Mouse (Mus musculus) heart, embryonic 11.5 days (tissue): ENCODE data around the gene Usp1. TPM values are rescaled to one million over a fixed set of nuclear protein-coding genes. Genes with fewer than 3 reads are reported as not detected.
"Not testable (repeated sequence)": the region's sequence is repeated elsewhere in the genome, so short reads cannot be mapped to it uniquely, and the experiment has no call there.

Experiments used
- ATAC-seq: fragments of 200-750 bp; cut with Nextera tagmentation; replicated peaks from 2 replicates; pipeline ENCODE4 v1.8.0; 2017; ENCODE audit warnings: moderate library complexity; ENCODE audit not compliant: insufficient number of reproducible peaks, low FRiP score, low TSS enrichment
- H3K27ac ChIP-seq: fragments of 300-500 bp; sonication (generic); 2 replicates; pipeline ENCODE4 v1.5.1; 2014; ENCODE audit warnings: mild to moderate bottlenecking, low read depth, low read length
- H3K27me3 ChIP-seq: fragments of 300-500 bp; sonication (generic); 2 replicates; pipeline ENCODE4 v1.6.1; 2014; ENCODE audit warnings: mild to moderate bottlenecking, low read length, mixed read lengths; ENCODE audit not compliant: control insufficient read depth, insufficient read depth
- H3K36me3 ChIP-seq: fragments of 300-500 bp; sonication (generic); 2 replicates; pipeline ENCODE4 v1.6.1; 2014; ENCODE audit warnings: mild to moderate bottlenecking, low read length, moderate library complexity, mixed read lengths; ENCODE audit not compliant: control insufficient read depth, insufficient read depth
- H3K4me1 ChIP-seq: fragments of 300-500 bp; sonication (generic); 2 replicates; pipeline ENCODE4 v1.6.1; 2014; ENCODE audit warnings: low read length; ENCODE audit not compliant: control insufficient read depth, insufficient read depth
- H3K4me2 ChIP-seq: fragments of 300-500 bp; sonication (generic); 2 replicates; pipeline ENCODE4 v1.6.1; 2014; ENCODE audit warnings: mild to moderate bottlenecking, moderate library complexity
- H3K4me3 ChIP-seq: fragments of 300-500 bp; sonication (generic); 2 replicates; pipeline ENCODE4 v1.5.1; 2014; ENCODE audit warnings: low read depth, low read length
- H3K9ac ChIP-seq: fragments of 300-500 bp; sonication (generic); 2 replicates; pipeline ENCODE4 v1.6.1; 2014; ENCODE audit warnings: mild to moderate bottlenecking, low read depth, low read length, moderate library complexity
- H3K9me3 ChIP-seq: fragments of 300-500 bp; sonication (generic); replicated peaks from 2 replicates; pipeline ENCODE4 v1.6.1; 2016; ENCODE audit warnings: low read length; ENCODE audit not compliant: control insufficient read depth
- WGBS: fragments of 180-500 bp; shearing (Covaris S2); extraction: QIAGEN DNeasy Blood & Tissue Kit; methylation state at CpG from one replicate; pipeline ENCODE4 v1.1.7; 2014; ENCODE audit not compliant: insufficient replicate concordance; 5-methylcytosine and 5-hydroxymethylcytosine counted together
- polyA plus RNA-seq: library from polyadenylated mRNA; unstranded; fragments of >200 nt; fragmentation: Nextera tagmentation; extraction: Ambion mirVana; gene quantifications from 2 replicates; pipeline ENCODE4 v1.2.1, GENCODE M21; 2014

The Usp1 gene
- polyA plus RNA-seq, 1 experiment from 2014 or later, result 55.8 TPM

GRCm38 (mm10) chr4:98922643-98923567 lies 705 bp upstream of the Usp1 start:
- Histone ChIP-seq H3K27ac (peak overlapping the region; percentile 100), H3K4me1 (peaks cover 12% of the 10 kb centered on the region), H3K36me3 (no peaks in the 10 kb centered on the region), H3K9ac (peak overlapping the region; percentile 89), H3K27me3 (no peaks in the 10 kb centered on the region), H3K4me3 (peak overlapping the region; percentile 87), H3K4me2 (peak overlapping the region; percentile 93), H3K9me3 (no peaks in the 10 kb centered on the region)
- peak; percentile 97 for ATAC-seq
- WGBS, result under 1% methylated on average over 53 of the region's 53 CpGs

GRCm38 (mm10) chr4:98924071-98924905 lies 678 bp downstream of the Usp1 start:
- no peaks in the 10 kb centered on the region for H3K27me3 ChIP-seq
- peak overlapping the region; percentile 87 for H3K4me3 ChIP-seq
- H3K36me3 ChIP-seq, result no peaks in the 10 kb centered on the region
- peak overlapping the region; percentile 84 for H3K9ac ChIP-seq
- H3K4me1 ChIP-seq, result peaks cover 12% of the 10 kb centered on the region
- peak; percentile 3; the same call in 1 of the 2 replicates for ATAC-seq
- peak overlapping the region; percentile 90 for H3K4me2 ChIP-seq
- WGBS, result under 1% methylated on average over 57 of the region's 66 CpGs
- H3K9me3 ChIP-seq, result no peaks in the 10 kb centered on the region
- peak overlapping the region; percentile 100 for H3K27ac ChIP-seq

GRCm38 (mm10) chr4:98924906-98925178 lies 1.2 kb downstream of the Usp1 start:
- WGBS, result 0% methylated on average over 2 of the region's 2 CpGs

GRCm38 (mm10) chr4:98925250-98925781 lies 1.7 kb downstream of the Usp1 start:
- Histone ChIP-seq H3K4me2 (peak overlapping the region; percentile 90), H3K4me1 (peaks cover 12% of the 10 kb centered on the region), H3K27ac (no peak overlapping the region), H3K9ac (peak overlapping the region; percentile 67), H3K4me3 (peak overlapping the region; percentile 87), H3K9me3 (no peaks in the 10 kb centered on the region), H3K27me3 (no peaks in the 10 kb centered on the region), H3K36me3 (peaks cover 4% of the 10 kb centered on the region)
- no peak for ATAC-seq
- WGBS, result 27% methylated on average over 6 of the region's 6 CpGs

More at GRCm38 (mm10) chr4:98924906-98925178, 1.2 kb downstream of the Usp1 start:
- Histone ChIP-seq H3K27ac (peak overlapping the region; percentile 100; the same call in 1 of the 2 replicates), H3K9me3 (no peaks in the 10 kb centered on the region), H3K4me1 (peaks cover 12% of the 10 kb centered on the region), H3K9ac (peak overlapping the region; percentile 84), H3K4me2 (peak overlapping the region; percentile 90), H3K27me3 (no peaks in the 10 kb centered on the region), H3K4me3 (peak overlapping the region; percentile 87), H3K36me3 (no peaks in the 10 kb centered on the region)
- ATAC-seq, result no peak

GRCm38 (mm10) chr4:98936036-98936435 lies 12.4 kb downstream of the Usp1 start:
- no peak overlapping the region for H3K9ac ChIP-seq

GRCm38 (mm10) chr4:98938210-98938609 lies 14.6 kb downstream of the Usp1 start:
- 90% methylated on average over 6 of the region's 6 CpGs for WGBS
- H3K4me1 ChIP-seq, H3K36me3 ChIP-seq, H3K27ac ChIP-seq, H3K4me2 ChIP-seq, H3K4me3 ChIP-seq, H3K27me3 ChIP-seq, H3K9me3 ChIP-seq, ATAC-seq, H3K9ac ChIP-seq: not testable (repeated sequence)

More at GRCm38 (mm10) chr4:98936036-98936435, 12.4 kb downstream of the Usp1 start:
- Histone ChIP-seq H3K27me3 (no peaks in the 10 kb centered on the region), H3K4me1 (no peaks in the 10 kb centered on the region), H3K27ac (no peak overlapping the region), H3K4me3 (no peak overlapping the region), H3K36me3 (peaks cover 14% of the 10 kb centered on the region), H3K9me3 (no peaks in the 10 kb centered on the region), H3K4me2 (no peak overlapping the region)
- WGBS, result 78% methylated on average over 6 of the region's 6 CpGs
- ATAC-seq, result no peak

GRCm38 (mm10) chr4:98950563-98950962 lies 27.0 kb downstream of the Usp1 start:
- Histone ChIP-seq H3K27ac (no peak overlapping the region), H3K4me2 (no peak overlapping the region), H3K27me3 (no peaks in the 10 kb centered on the region), H3K9ac (no peak overlapping the region), H3K4me3 (no peak overlapping the region), H3K9me3 (no peaks in the 10 kb centered on the region), H3K36me3 (no peaks in the 10 kb centered on the region), H3K4me1 (peaks cover 10% of the 10 kb centered on the region; the same call in 1 of the 2 replicates)
- no peak for ATAC-seq

- Histone ChIP-seq H3K9me3 (no peaks in the 10 kb centered on the region), H3K9ac (no peak overlapping the region), H3K4me1 (peaks cover 10% of the 10 kb centered on the region; the same call in 1 of the 2 replicates), H3K36me3 (0 out of 2 replicates have a peak, but pooled peaks cover 11% of the 10 kb centered on the region), H3K4me2 (no peak overlapping the region), H3K27me3 (no peaks in the 10 kb centered on the region), H3K27ac (no peak overlapping the region), H3K4me3 (no peak overlapping the region)
- 89% methylated on average over 8 of the region's 8 CpGs for WGBS
- no peak for ATAC-seq
Measured at GRCm38 (mm10) chr4:98955986-98956385, 32.4 kb downstream of the Usp1 start.
